Mouse (Mus musculus) G1E (cell line): ENCODE results near the gene Plcb4.

Experiments
- CTCF ChIP-seq: IDR thresholded peaks from 2 replicates; pipeline ENCODE4 v1.5.1; 2012; ENCODE audit warnings: low read depth, low read length, inconsistent platforms, mixed read lengths
- GATA1 ChIP-seq: IDR thresholded peaks from 2 replicates; pipeline ENCODE4 v1.6.1; 2012; ENCODE audit warnings: borderline replicate concordance, low read length, inconsistent platforms, mixed read lengths
- GATA2 ChIP-seq: IDR thresholded peaks from 2 replicates; pipeline ENCODE4 v1.6.1; 2012; ENCODE audit warnings: low read depth, low read length, inconsistent platforms, borderline replicate concordance
- TAL1 ChIP-seq: conservative IDR thresholded peaks from 2 replicates; pipeline ENCODE4 v1.6.1; 2012; ENCODE audit warnings: low read depth, low read length, inconsistent platforms, mixed read lengths

DNA sequence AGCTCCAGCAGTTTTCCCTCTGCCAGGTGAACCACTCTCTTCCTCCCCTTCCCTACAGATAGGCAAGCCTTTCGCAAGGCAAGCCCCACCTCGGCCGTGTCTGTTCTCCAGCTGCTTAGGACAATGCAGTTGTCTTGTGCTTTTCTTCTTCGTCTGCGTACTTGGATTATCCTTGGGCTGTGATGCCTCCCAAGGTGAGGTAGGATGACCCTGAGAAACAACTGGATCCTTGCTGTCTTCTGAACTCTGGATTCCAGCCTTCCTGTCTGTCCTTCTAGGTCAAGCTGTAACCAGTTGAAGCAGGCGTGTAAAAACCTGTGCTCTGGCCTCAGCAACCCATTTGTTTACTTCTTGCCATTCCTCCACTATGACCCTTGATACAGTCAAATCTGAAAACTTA lies 122.6 kb downstream of the Plcb4 start:
- TF ChIP-seq CTCF (no peak), GATA1 (no peak), GATA2 (no peak), TAL1 (no peak)
